Mouse (Mus musculus): ENCODE results near the gene Cend1. TPM values are rescaled to one million over a fixed set of nuclear protein-coding genes. Genes with fewer than 3 reads are reported as not detected.

Gene Cend1
- polyA plus RNA-seq, 1 experiment = 4.9 TPM

- no peak overlapping the region for H3K4me3 ChIP-seq (ENCODE audit: insufficient read depth, low read length)
- H3K27ac ChIP-seq (ENCODE audit: insufficient read depth, low read length) = no peak overlapping the region
- TF ChIP-seq POLR2A (IDR thresholded peaks at IDR 0.05; ENCODE audit: low read depth, low read length) (no peak), CTCF (IDR thresholded peaks at IDR 0.05; ENCODE audit: borderline replicate concordance, insufficient read depth, low read length) (no peak)
- 0 out of 2 replicates have a peak, but pooled peaks cover 7% of the 10 kb centered on the region for H3K4me1 ChIP-seq (ENCODE audit: control insufficient read depth, insufficient read depth, low read length)
Measured at GRCm38 (mm10) chr7:141432741-141433516, 3.6 kb upstream of the Cend1 start.

DNA sequence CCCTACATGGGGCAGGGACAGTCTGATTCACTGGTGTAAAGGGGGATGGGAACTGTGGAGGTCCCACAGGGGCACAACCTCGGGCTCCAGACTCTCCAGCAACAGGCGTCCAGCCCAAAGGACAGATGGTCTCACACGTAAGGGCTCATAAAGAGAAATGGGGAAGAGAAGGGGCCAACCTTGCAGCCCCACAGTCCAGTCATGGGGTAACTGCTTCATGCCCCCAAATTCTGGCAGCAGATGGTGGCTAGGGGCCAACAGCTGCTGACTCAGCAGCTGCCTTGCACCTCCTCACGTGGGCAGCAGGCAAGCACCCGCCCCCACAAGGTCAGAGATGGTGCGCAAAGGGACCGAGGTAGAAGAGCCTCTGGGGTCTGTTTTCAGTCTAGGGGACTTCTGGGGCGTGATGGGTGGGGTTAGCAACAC lies 2.9 kb upstream of the Cend1 start:
- no peak overlapping the region for H3K4me3 ChIP-seq (ENCODE audit: insufficient read depth, low read length)
- H3K4me1 ChIP-seq (ENCODE audit: control insufficient read depth, insufficient read depth, low read length) = 0 out of 2 replicates have a peak, but pooled peaks cover 7% of the 10 kb centered on the region
- TF ChIP-seq POLR2A (IDR thresholded peaks at IDR 0.05; ENCODE audit: low read depth, low read length) = no peak
- TF ChIP-seq CTCF (IDR thresholded peaks at IDR 0.05; ENCODE audit: borderline replicate concordance, insufficient read depth, low read length) = no peak
- H3K27ac ChIP-seq (ENCODE audit: insufficient read depth, low read length) = no peak overlapping the region

- H3K27ac ChIP-seq (ENCODE audit: insufficient read depth, low read length) = no peak overlapping the region
- H3K4me3 ChIP-seq (ENCODE audit: insufficient read depth, low read length) = no peak overlapping the region
- 0 out of 2 replicates have a peak, but pooled peaks cover 7% of the 10 kb centered on the region for H3K4me1 ChIP-seq (ENCODE audit: control insufficient read depth, insufficient read depth, low read length)
- TF ChIP-seq CTCF (IDR thresholded peaks at IDR 0.05; ENCODE audit: borderline replicate concordance, insufficient read depth, low read length) (no peak), POLR2A (IDR thresholded peaks at IDR 0.05; ENCODE audit: low read depth, low read length) (no peak)
Measured at GRCm38 (mm10) chr7:141431434-141432185, 2.3 kb upstream of the Cend1 start.

- H3K4me3 ChIP-seq (ENCODE audit: insufficient read depth, low read length) = no peak overlapping the region
- H3K27ac ChIP-seq (ENCODE audit: insufficient read depth, low read length) = no peak overlapping the region
- TF ChIP-seq POLR2A (IDR thresholded peaks at IDR 0.05; ENCODE audit: low read depth, low read length) (no peak), CTCF (IDR thresholded peaks at IDR 0.05; ENCODE audit: borderline replicate concordance, insufficient read depth, low read length) (no peak)
- 0 out of 2 replicates have a peak, but pooled peaks cover 4% of the 10 kb centered on the region for H3K4me1 ChIP-seq (ENCODE audit: control insufficient read depth, insufficient read depth, low read length)
Measured at GRCm38 (mm10) chr7:141430585-141431240, 1.4 kb upstream of the Cend1 start.

- Histone ChIP-seq H3K4me1 (ENCODE audit: control insufficient read depth, insufficient read depth, low read length) (no peaks in the 10 kb centered on the region), H3K4me3 (ENCODE audit: insufficient read depth, low read length) (no peak overlapping the region), H3K27ac (ENCODE audit: insufficient read depth, low read length) (no peak overlapping the region)
- TF ChIP-seq CTCF (IDR thresholded peaks at IDR 0.05; ENCODE audit: borderline replicate concordance, insufficient read depth, low read length) (no peak), POLR2A (IDR thresholded peaks at IDR 0.05; ENCODE audit: low read depth, low read length) (no peak)
Measured at GRCm38 (mm10) chr7:141429840-141430584, 721 bp upstream of the Cend1 start.

DNA sequence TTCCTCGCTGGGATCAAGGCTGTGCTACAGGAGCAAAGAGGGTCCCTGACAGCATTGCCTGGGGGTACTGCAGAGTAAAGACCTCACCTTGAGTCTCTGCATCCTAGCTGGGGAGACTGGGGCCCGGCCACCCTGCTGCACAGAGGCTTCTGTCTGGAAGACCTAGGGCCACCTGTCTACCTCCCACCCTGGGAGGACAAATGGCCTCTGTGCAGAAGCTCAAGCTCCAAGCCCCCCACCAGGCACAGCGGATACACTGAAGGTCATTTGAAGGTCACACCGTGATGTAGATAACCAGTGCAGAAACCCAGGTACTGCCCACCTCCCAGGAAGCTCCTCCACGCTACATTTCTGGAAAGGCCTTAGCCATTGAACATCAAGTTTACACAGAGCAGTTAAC lies 590 bp downstream of the Cend1 start:
- no peaks in the 10 kb centered on the region for H3K4me1 ChIP-seq (ENCODE audit: control insufficient read depth, insufficient read depth, low read length)
- no peak overlapping the region for H3K4me3 ChIP-seq (ENCODE audit: insufficient read depth, low read length)
- TF ChIP-seq CTCF (IDR thresholded peaks at IDR 0.05; ENCODE audit: borderline replicate concordance, insufficient read depth, low read length) (no peak), POLR2A (IDR thresholded peaks at IDR 0.05; ENCODE audit: low read depth, low read length) (no peak)

DNA sequence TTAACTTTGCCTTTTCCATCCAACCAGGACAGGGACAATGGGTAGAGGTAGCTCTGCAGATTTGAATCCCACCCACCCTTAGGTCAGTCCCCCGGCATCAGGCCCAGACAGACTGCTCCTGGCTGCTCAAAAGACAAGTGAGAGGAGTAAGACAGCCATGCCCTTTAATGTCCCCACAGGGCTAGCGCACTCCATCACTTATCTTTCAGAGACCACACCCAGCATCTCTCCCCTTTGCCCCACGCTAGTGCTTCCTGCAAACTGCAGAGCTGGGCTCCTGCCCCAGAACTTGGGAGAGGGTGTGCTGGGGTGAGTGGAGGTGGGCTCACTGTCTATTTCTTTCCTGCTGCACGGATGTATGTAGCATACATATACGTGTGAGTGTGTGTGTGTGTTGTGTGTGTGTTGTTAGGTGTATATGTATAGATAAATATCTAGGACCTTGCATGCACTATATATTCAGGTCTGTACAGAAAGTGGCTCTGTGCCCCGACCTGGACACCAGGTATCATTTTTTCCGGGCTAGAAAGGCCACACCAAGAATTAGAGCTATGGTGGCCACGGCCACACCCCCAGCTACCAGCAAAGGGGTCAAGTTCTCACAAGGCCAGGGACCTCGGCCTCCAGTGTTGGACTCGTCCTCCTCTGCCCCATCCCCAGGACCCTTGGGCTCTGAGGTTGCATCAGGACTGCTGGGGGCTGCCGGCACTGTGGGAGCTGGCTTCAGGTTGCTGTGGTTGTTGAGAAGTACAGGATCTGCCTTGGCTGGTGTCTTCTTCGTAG lies 2.2 kb downstream of the Cend1 start:
- Histone ChIP-seq H3K4me3 (ENCODE audit: insufficient read depth, low read length) (no peak overlapping the region), H3K4me1 (ENCODE audit: control insufficient read depth, insufficient read depth, low read length) (no peaks in the 10 kb centered on the region), H3K27ac (ENCODE audit: insufficient read depth, low read length) (no peak overlapping the region)
- no peak for TF ChIP-seq POLR2A (IDR thresholded peaks at IDR 0.05; ENCODE audit: low read depth, low read length)
- no peak for TF ChIP-seq CTCF (IDR thresholded peaks at IDR 0.05; ENCODE audit: borderline replicate concordance, insufficient read depth, low read length)

More for the DNA sequence above, 590 bp downstream of the Cend1 start:
- H3K27ac ChIP-seq (ENCODE audit: insufficient read depth, low read length) = no peak overlapping the region

GRCm38 (mm10) chr7:141423811-141424210 lies 5.5 kb downstream of the Cend1 start:
- Histone ChIP-seq H3K4me1 (ENCODE audit: control insufficient read depth, insufficient read depth, low read length) (no peaks in the 10 kb centered on the region), H3K27ac (ENCODE audit: insufficient read depth, low read length) (no peak overlapping the region), H3K4me3 (ENCODE audit: insufficient read depth, low read length) (no peak overlapping the region)
- no peak for TF ChIP-seq POLR2A (IDR thresholded peaks at IDR 0.05; ENCODE audit: low read depth, low read length)
- no peak for TF ChIP-seq CTCF (IDR thresholded peaks at IDR 0.05; ENCODE audit: borderline replicate concordance, insufficient read depth, low read length)
